Mouse (Mus musculus) hematopoietic stem cell, adult 5-6 weeks (primary cell): ENCODE measurements around the gene Rap1gap2. TPM values are rescaled to one million over a fixed set of nuclear protein-coding genes. Genes with fewer than 3 reads are reported as not detected.

Experiments used
- ATAC-seq, 2 experiments: fragments of 125-278 bp in 1 of 2; replicated peaks in 1 of 2; 2 replicates each; pipeline ENCODE4 v1.8.0; 2016 to 2017; ENCODE audit warnings: inconsistent platforms in 2 of 2, mild to moderate bottlenecking in 2 of 2, moderate number of reproducible peaks in 2 of 2, low read depth in 1 of 2, moderate TSS enrichment in 1 of 2; ENCODE audit not compliant: low FRiP score in 2 of 2, poor library complexity in 2 of 2, severe bottlenecking in 2 of 2, insufficient read depth in 1 of 2, low TSS enrichment in 1 of 2
- total RNA-seq: library from RNA; stranded (forward); fragments of 172-1452, 232-1000 nt; gene quantifications from 2 replicates; pipeline ENCODE4 v1.2.3, GENCODE M21; 2017

The Rap1gap2 gene
- total RNA-seq, 1 experiment from 2014 or later = 2.1 TPM

DNA sequence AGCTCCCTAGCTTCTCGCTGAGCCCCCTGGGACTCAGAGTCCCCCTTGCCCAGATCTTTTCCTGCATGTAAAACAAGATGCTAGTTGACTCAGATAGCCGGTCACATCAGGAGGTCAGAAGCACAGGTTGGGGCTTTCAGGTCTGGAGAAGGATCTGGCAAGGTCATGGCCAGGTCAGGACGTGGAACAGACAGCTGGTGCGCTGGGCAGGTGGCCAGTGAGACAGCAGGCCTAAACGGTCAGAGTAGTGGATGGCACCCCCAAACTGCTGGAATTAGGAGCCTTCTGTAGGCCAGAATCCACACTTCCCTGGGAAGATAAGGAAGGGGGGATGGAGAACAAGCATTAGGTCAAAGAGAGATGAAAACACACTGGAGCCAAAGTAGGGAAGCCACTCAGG is 223.5 kb downstream of the Rap1gap2 start:
- ATAC-seq = no peak

DNA sequence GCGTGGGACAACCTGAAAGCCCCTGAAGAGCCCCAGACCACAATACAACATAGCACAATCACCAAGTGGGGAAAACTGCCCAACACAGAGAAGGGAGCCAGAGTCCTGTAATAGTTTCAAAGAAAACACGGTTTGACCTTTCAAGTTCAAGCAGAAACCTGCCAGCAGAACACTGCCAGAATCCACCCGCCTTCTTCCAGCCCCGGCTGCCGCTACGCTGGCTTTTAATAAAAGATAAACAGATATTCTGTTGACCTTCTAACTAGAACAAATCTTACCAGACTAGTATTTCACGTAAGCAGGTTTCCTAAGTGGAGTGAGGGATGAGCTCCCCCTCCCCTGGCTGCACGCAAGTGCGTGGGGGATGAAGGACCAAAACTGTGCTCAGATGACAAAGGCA is 225.0 kb downstream of the Rap1gap2 start:
- ATAC-seq = no peak

DNA sequence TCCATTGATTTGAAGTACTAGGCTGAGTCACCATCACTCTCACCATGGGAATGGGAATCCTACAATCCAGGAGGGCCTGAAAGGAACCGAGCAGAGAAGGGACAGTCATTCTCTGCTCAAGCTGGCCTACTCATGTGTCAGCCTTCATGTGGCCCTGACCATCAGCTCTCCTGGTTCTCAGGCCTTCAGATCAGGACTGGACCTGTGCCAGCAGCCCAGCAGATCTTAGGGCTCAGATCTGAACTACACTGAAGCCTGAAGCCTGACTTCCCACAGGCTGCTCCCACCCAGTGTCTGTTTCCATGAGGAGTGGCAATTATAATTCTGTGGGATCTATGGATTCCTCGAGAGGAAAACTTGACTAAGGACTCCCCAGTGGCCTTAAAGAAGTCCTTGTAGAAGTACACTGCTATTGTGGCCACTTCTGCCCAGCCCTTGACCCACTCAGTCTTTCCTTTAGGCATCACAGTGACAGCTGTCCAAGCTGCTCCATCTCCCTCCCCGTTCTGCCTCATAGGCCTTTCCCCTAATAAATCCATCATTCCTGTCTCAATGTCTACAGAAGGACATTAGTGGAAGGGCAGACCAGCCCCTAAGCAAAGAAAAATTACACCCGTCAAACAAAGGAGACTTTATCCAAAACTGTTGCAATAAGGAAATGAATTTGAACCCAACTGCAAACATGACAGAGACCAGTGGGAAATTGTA is 231.4 kb downstream of the Rap1gap2 start:
- ATAC-seq = no peak

- ATAC-seq = peak in 1 of 2 experiments; percentile 69; a peak in 1 of 4 replicates
These were observed 233.9 kb downstream of the Rap1gap2 start for GRCm38 (mm10) chr11:74376847-74377246.

DNA sequence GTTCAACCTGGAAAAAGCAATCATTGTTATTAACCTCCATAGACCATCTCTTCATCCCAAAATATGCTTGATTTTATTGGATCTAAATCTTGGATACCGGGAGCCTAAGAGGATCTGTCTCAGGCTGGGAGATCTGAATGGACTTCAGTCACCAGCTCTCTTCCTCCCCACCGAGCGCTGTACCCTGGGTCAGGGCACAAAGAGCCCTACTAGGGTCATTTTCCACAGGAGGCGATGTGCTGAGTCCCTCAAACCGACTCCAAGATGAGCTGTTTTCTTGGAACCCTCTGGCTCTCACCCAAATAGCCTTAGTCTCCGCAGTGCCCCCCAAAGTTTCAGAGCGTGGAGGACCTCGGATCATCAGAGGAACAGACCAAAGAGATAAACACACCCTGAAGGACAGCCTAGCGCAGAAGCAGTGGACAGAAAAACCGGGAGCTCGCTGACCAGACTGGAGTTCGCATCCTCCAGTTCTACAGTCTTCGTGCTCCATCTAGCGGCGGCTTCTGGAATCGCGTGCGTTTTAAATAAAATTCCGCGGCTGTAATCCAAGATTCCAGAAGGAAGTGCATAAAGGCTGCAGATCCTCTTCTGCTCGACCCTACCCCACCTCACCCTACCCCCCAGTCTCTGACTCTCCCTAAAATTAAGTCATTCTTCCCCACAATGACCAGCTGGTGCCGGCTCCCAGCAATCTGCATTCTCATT is 239.2 kb downstream of the Rap1gap2 start:
- ATAC-seq = peak; percentile 46 to 53; a peak in 2 of 4 replicates

- ATAC-seq = no peak
These were observed 248.9 kb downstream of the Rap1gap2 start, which contains the start of gene Olfr412 for GRCm38 (mm10) chr11:74361769-74362168. Olfr412 (plus strand) TSS chr11:74362069.

DNA sequence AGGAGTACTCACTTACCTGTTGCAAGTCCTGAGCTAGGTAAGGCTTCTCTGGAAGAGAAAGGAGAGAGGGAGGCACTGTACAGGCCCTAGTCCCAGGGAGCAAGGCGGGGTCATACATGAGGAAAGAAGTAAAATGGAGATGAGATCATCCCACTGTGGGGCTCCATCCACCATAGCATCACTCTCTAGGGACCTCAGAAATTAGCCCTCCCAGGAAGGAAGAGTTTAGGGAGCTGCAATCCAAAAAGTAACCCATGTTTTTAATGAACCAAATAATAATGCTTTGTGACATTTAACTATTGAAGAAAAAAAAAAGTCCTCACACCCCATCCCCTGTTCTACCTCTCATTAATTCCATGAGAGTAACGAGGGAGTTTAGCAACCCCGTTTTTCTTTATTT is 258.2 kb downstream of the Rap1gap2 start, which contains the start of gene Olfr411:
Gene Olfr411 (minus strand): TSS at position 101 of the 400 bp plus-strand sequence.
- no peak for ATAC-seq

DNA sequence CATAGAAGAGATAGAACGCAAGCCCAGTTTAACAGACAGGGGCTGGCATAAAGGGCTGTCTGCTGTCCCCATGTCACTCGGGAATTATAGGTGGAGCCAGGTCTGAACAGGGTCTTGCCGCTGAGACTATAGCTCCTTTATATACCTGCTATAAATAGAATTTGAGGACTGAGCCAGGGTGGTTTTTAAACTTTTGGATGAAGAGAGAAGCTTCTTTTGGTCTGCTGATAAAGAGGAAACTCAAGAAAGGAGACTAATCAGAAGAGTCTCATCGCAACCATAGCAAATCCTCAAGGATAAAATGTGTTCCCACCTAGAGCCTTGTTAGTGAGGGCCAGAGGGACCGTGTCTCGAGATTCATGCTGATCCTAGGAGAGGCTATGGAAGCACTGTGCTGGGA is 272.8 kb downstream of the Rap1gap2 start, which contains the start of gene Olfr410:
Gene Olfr410 (minus strand): TSS at position 101 of the 400 bp plus-strand sequence.
- ATAC-seq = no peak

Other genes starting within 250 kb of the Rap1gap2 start
- gene Olfr412, start 248.8 kb downstream of the Rap1gap2 start, total RNA-seq = not detected in 2 replicates
- 0.05 TPM in 1 of 2 replicates, not detected in the other for gene Ccdc92b, start 8.7 kb upstream of the Rap1gap2 start, total RNA-seq
- gene Cluh, start 38.6 kb upstream of the Rap1gap2 start, total RNA-seq = 27.5 and 30.9 TPM in 2 replicates
- gene Pafah1b1, start 113.8 kb upstream of the Rap1gap2 start, total RNA-seq = 89.2 and 102 TPM in 2 replicates
- gene Mettl16, start 159.9 kb upstream of the Rap1gap2 start, total RNA-seq = 40.6 and 50.9 TPM in 2 replicates
- gene Mnt, start 220.0 kb upstream of the Rap1gap2 start, total RNA-seq = 6.3 and 8.3 TPM in 2 replicates